Mouse (Mus musculus) C2C12 (cell line): ENCODE measurements around the gene Cdk12. TPM values are rescaled to one million over a fixed set of nuclear protein-coding genes. Genes with fewer than 3 reads are reported as not detected.
A peak's percentile ranks its signal among the peaks of the same experiment; 100 is the strongest.

Experiments used
- H3K27me3 ChIP-seq: one replicate; pipeline ENCODE4 v1.6.1; 2011; ENCODE audit not compliant: control insufficient read depth, insufficient read depth, insufficient read length
- H3K36me3 ChIP-seq: one replicate; pipeline ENCODE4 v1.6.1; 2011; ENCODE audit not compliant: control insufficient read depth, insufficient read depth
- H3K4me3 ChIP-seq: one replicate; pipeline ENCODE4 v1.5.1; 2011; ENCODE audit warnings: mild to moderate bottlenecking, control low read depth; ENCODE audit not compliant: poor library complexity, insufficient read depth, severe bottlenecking
- H3K79me2 ChIP-seq: one replicate; pipeline ENCODE4 v1.6.1; 2011; ENCODE audit not compliant: control insufficient read depth, insufficient read depth
- H3K79me3 ChIP-seq: one replicate; pipeline ENCODE4 v1.6.1; 2011; ENCODE audit warnings: low read depth, control low read depth
- H3ac ChIP-seq: one replicate; pipeline ENCODE3; 2011; ENCODE audit warnings: low read depth; ENCODE audit not compliant: control insufficient read depth, insufficient read length
- CEBPB ChIP-seq: IDR thresholded peaks from one replicate; pipeline ENCODE4 v1.6.1; 2011; ENCODE audit warnings: low read depth, mild to moderate bottlenecking, control low read depth, moderate library complexity
- CTCF ChIP-seq: IDR thresholded peaks from one replicate; pipeline ENCODE4 v1.5.1; 2011; ENCODE audit not compliant: control insufficient read depth, insufficient read depth, insufficient read length
- FOSL1 ChIP-seq: IDR thresholded peaks from one replicate; pipeline ENCODE4 v1.8.0; 2011; ENCODE audit warnings: mild to moderate bottlenecking, low read length; ENCODE audit not compliant: poor library complexity, insufficient read depth, severe bottlenecking
- MAX ChIP-seq: IDR thresholded peaks from one replicate; pipeline ENCODE4 v1.6.1; 2011; ENCODE audit warnings: mild to moderate bottlenecking, control low read depth
- MYOD1 ChIP-seq: IDR thresholded peaks from one replicate; pipeline ENCODE4 v1.6.1; 2011; ENCODE audit warnings: low read depth; ENCODE audit not compliant: control insufficient read depth, insufficient read length
- MYOG ChIP-seq: IDR thresholded peaks from one replicate; pipeline ENCODE4 v1.6.1; 2011; ENCODE audit not compliant: control insufficient read depth, insufficient read length; ENCODE audit errors: extremely low read depth
- USF1 ChIP-seq: IDR thresholded peaks from one replicate; pipeline ENCODE4 v1.6.1; 2011; ENCODE audit warnings: low read depth, mild to moderate bottlenecking, control low read depth, moderate library complexity
- polyA plus RNA-seq: library from polyadenylated mRNA; unstranded; fragments of >200 nt; fragmentation: generic; extraction: Trizol; gene quantifications from one replicate; pipeline ENCODE4 v1.2.1, GENCODE M21; 2012; ENCODE audit warnings: missing spikeins

Cdk12 gene
- polyA plus RNA-seq, 1 experiment = 8.7 TPM

GRCm38 (mm10) chr11:98247325-98247724 lies 44.5 kb downstream of the Cdk12 start:
- TF ChIP-seq MYOG = no peak
- no peak for TF ChIP-seq CTCF
- no peak for TF ChIP-seq MAX
- TF ChIP-seq USF1 = no peak
- no peak for TF ChIP-seq MYOD1
- TF ChIP-seq CEBPB = no peak
- TF ChIP-seq FOSL1 = no peak
- H3K4me3 ChIP-seq = no peak overlapping the region
- H3K79me2 ChIP-seq = no peaks in the 10 kb centered on the region
- H3K36me3 ChIP-seq = peaks cover 96% of the 10 kb centered on the region
- H3K79me3 ChIP-seq = no peaks in the 10 kb centered on the region
- H3K27me3 ChIP-seq = no peaks in the 10 kb centered on the region
- H3ac ChIP-seq = no peak overlapping the region

DNA sequence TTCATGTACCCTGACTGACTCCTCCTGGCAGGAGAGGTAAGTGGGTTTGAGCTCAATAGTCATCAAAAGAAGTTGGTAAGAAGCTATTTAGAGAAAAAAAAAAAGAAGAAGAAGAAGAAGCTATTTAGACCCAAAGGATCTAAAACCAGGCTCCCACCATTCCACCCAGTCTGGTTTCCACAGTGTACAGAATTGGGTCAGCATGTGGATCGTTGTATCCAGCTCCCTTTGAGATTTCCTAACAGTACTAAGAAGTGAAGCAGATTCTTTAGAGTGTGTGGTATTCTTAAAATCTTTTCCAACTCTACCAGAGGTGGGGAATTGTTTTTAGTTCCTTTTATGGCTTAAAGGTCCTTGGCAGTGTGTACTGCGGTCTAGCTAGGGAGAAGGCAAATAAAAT lies 50.9 kb downstream of the Cdk12 start:
- Histone ChIP-seq H3K4me3 (no peak overlapping the region), H3K27me3 (no peaks in the 10 kb centered on the region), H3K79me3 (no peaks in the 10 kb centered on the region), H3K79me2 (no peaks in the 10 kb centered on the region), H3K36me3 (peaks cover 69% of the 10 kb centered on the region), H3ac (no peak overlapping the region)
- no peak for TF ChIP-seq MAX

DNA sequence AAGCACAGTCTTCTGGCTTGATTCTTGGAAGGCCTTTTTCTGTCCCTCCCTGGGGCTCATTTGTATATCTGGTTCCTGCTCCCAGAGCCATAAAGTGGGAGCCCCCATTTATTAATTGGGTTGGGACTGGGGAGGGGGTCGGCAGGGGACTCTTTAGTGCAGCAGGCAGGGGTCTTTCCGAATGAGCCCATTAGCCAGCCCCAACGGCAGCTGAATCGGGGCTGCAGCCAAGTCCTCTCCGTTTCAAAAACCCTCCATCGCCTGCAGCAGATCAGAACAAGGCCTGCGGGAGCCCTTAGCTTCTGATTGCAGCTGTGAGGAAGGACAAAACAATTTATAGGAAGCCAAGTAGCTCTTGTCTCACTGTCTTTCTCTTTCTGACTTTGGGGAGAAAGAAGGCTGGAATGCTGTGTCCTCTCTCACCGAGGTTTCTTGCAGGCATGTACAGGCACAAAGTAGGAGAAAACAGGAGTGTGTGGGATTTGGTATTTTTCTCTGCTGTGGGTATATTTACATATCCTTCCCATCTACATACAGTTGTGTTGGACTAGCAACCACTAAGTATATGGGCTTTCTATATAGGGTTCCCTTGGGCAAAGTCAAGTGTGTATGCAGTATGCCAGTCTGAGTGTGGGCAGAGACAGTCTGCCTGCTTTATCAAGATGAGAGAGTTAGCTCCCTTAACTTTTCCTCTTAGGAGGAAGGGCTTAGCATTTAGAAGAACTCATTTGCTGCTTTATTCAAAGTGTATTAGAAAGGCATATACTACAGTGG lies 58.0 kb downstream of the Cdk12 start:
- H3K4me3 ChIP-seq = no peak overlapping the region
- no peak overlapping the region for H3ac ChIP-seq
- H3K79me3 ChIP-seq = no peaks in the 10 kb centered on the region
- no peaks in the 10 kb centered on the region for H3K79me2 ChIP-seq
- TF ChIP-seq CEBPB = no peak
- no peak for TF ChIP-seq USF1
- no peak for TF ChIP-seq MYOG
- no peak for TF ChIP-seq FOSL1
- no peak for TF ChIP-seq MYOD1
- no peak for TF ChIP-seq CTCF
- no peak for TF ChIP-seq MAX
- no peaks in the 10 kb centered on the region for H3K27me3 ChIP-seq
- H3K36me3 ChIP-seq = peaks cover 30% of the 10 kb centered on the region

- H3ac ChIP-seq = no peak overlapping the region
- H3K79me2 ChIP-seq = no peaks in the 10 kb centered on the region
- TF ChIP-seq USF1 (no peak), CTCF (peak; percentile 81), MYOG (no peak)
- peaks cover 44% of the 10 kb centered on the region for H3K36me3 ChIP-seq
- H3K27me3 ChIP-seq = no peaks in the 10 kb centered on the region
- no peaks in the 10 kb centered on the region for H3K79me3 ChIP-seq
- no peak overlapping the region for H3K4me3 ChIP-seq
Measured at GRCm38 (mm10) chr11:98265039-98265438, 62.2 kb downstream of the Cdk12 start.

DNA sequence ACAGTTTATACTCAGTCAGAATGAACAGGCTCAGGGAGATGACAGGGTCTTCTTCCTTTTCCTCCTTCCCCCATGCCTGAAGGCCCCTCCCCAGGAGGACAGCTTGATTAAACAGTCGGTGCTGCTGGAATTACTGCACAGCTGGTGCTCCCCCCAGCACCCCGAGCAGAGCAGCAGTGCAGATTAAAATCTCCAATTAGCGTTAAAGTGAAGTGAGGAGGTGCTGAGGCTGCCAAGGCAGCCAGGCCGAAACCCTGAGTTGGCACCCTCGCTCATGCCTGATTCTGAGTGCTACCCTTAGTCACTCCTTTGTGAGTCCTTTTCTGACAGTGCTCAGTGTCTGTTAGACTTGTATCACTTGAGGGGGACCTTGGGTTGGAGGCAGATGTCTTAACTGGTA lies 63.0 kb downstream of the Cdk12 start:
- Histone ChIP-seq H3K36me3 (peaks cover 52% of the 10 kb centered on the region), H3ac (no peak overlapping the region), H3K4me3 (no peak overlapping the region), H3K79me2 (no peaks in the 10 kb centered on the region), H3K27me3 (no peaks in the 10 kb centered on the region), H3K79me3 (no peaks in the 10 kb centered on the region)
- TF ChIP-seq MYOD1 (no peak), FOSL1 (no peak), CEBPB (no peak), USF1 (no peak), CTCF (no peak), MAX (no peak), MYOG (no peak)

DNA sequence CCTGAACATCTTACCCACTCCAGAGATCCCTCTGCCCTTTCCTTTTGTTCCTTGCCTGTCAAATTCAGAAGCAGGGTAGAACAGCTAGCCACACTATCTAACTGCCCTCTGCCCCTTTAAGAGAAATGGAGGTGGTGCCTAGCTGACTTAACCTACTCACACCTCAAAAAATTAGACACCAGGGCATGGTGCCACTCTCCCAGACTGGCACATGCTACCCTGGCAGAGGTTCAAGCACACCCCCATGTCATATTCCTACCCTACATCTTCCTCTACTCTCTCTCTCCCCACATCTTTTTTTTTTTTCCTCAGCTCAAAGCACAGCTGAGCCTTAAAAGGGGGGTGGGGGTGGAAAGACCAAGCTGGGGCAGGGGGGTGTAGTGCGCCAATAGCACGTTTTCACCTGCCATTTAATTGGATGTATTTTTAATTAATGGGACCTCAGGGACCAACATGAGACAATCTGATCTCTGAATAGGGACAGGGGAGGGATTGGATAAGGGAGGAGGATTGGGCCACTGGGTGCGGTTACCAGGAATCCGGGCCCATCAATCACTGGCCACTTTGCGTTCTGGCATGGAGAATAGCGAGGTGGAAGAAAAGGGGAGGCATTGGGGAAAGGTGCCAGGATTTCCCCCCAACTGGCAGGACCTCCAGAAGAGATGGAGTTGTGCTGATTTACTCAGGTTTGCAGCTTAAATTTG lies 64.0 kb downstream of the Cdk12 start:
- Histone ChIP-seq H3ac (no peak overlapping the region), H3K4me3 (no peak overlapping the region), H3K79me3 (no peaks in the 10 kb centered on the region), H3K36me3 (peaks cover 60% of the 10 kb centered on the region), H3K27me3 (no peaks in the 10 kb centered on the region), H3K79me2 (no peaks in the 10 kb centered on the region)
- TF ChIP-seq CTCF (no peak), FOSL1 (no peak), CEBPB (no peak), MYOD1 (no peak), MYOG (no peak)
